Mouse (Mus musculus) CH12.LX (cell line): Measurements from ENCODE around the gene Olfr1410. TPM values are rescaled to one million over a fixed set of nuclear protein-coding genes. Genes with fewer than 3 reads are reported as not detected.

Experiments used
- DNase-seq: peaks from one replicate; pipeline ENCODE4 v3.0.0-alpha.2; 2013; ENCODE audit errors: extremely low read depth
- H3K27ac ChIP-seq: 2 replicates; pipeline ENCODE4 v1.5.1; 2012; ENCODE audit warnings: low read depth, mild to moderate bottlenecking, control low read depth, moderate library complexity; ENCODE audit not compliant: insufficient read depth
- H3K27me3 ChIP-seq: replicated peaks from 2 replicates; pipeline ENCODE3; 2012; ENCODE audit warnings: inconsistent platforms
- H3K36me3 ChIP-seq, 2 experiments: replicated peaks in 1 of 2; 2 replicates each; pipeline versions ENCODE3 to v1.6.1; 2012; ENCODE audit warnings: inconsistent platforms in 1 of 2, low read length in 1 of 2, mild to moderate bottlenecking in 1 of 2, mixed read lengths in 1 of 2, moderate library complexity in 1 of 2; ENCODE audit not compliant: control insufficient read depth in 1 of 2, insufficient read depth in 1 of 2
- H3K4me1 ChIP-seq, 2 experiments: 2 replicates each; pipeline ENCODE4 v1.6.1; 2012; ENCODE audit warnings: inconsistent platforms in 1 of 2, moderate library complexity in 1 of 2; ENCODE audit not compliant: insufficient read depth in 2 of 2, control insufficient read depth in 1 of 2
- H3K4me2 ChIP-seq: 2 replicates; pipeline ENCODE4 v1.6.1; 2012; ENCODE audit warnings: low read depth, mild to moderate bottlenecking, control low read depth; ENCODE audit not compliant: poor library complexity, insufficient read depth, severe bottlenecking
- H3K4me3 ChIP-seq, 3 experiments: fragments of 150-350 bp in 1 of 3; sonication (generic) in 1 of 3; replicated peaks in 1 of 3; 2 replicates each; pipeline versions ENCODE3 to v1.5.1; 2011 to 2012; ENCODE audit warnings: low read depth in 2 of 3, low read length in 2 of 3, mild to moderate bottlenecking in 2 of 3, moderate library complexity in 2 of 3, control low read depth in 1 of 3, improper control_type of control experiment in 1 of 3, inconsistent platforms in 1 of 3, mixed read lengths in 1 of 3; ENCODE audit not compliant: poor library complexity in 1 of 3
- H3K79me2 ChIP-seq: replicated peaks from 2 replicates; pipeline ENCODE4 v1.6.1; 2012; ENCODE audit warnings: mild to moderate bottlenecking, moderate library complexity; ENCODE audit not compliant: control insufficient read depth, poor library complexity, insufficient read depth, severe bottlenecking; ENCODE audit errors: extremely low read depth
- H3K9ac ChIP-seq: 2 replicates; pipeline ENCODE4 v1.6.1; 2012; ENCODE audit warnings: low read depth, mild to moderate bottlenecking, control low read depth, moderate library complexity; ENCODE audit not compliant: insufficient read depth
- H3K9me3 ChIP-seq: replicated peaks from 2 replicates; pipeline ENCODE3; 2012; ENCODE audit warnings: low read length, inconsistent platforms, mixed read lengths
- CHD1 ChIP-seq: IDR thresholded peaks from 2 replicates; pipeline ENCODE4 v1.6.1; 2012; ENCODE audit warnings: low read depth, low read length, improper control_type of control experiment, inconsistent platforms
- CHD2 ChIP-seq: IDR thresholded peaks from 2 replicates; pipeline ENCODE4 v1.6.1; 2011; ENCODE audit warnings: low read length, improper control_type of control experiment
- CTCF ChIP-seq, 2 experiments: IDR thresholded peaks in 1 of 2; conservative IDR thresholded peaks in 1 of 2; 2 replicates each; pipeline ENCODE4 v1.5.1; 2011 to 2012; ENCODE audit warnings: low read depth in 2 of 2, low read length in 2 of 2, improper control_type of control experiment in 1 of 2, inconsistent platforms in 1 of 2, mild to moderate bottlenecking in 1 of 2, moderate library complexity in 1 of 2
- E2F4 ChIP-seq: IDR thresholded peaks from 2 replicates; pipeline ENCODE4 v1.6.1; 2011; ENCODE audit warnings: low read depth, low read length, improper control_type of control experiment; ENCODE audit not compliant: insufficient replicate concordance
- ELF1 ChIP-seq: IDR thresholded peaks from 2 replicates; pipeline ENCODE4 v1.6.1; 2014; ENCODE audit warnings: low read depth, mild to moderate bottlenecking, inconsistent platforms, low read length, improper control_type of control experiment
- EP300 ChIP-seq: IDR thresholded peaks from 2 replicates; pipeline ENCODE4 v1.6.1; 2011; ENCODE audit warnings: low read length, improper control_type of control experiment
- JUND ChIP-seq: conservative IDR thresholded peaks from 2 replicates; pipeline ENCODE4 v1.6.1; 2011; ENCODE audit warnings: low read depth, low read length, improper control_type of control experiment
- MAX ChIP-seq: IDR thresholded peaks from 2 replicates; pipeline ENCODE4 v1.6.1; 2011; ENCODE audit warnings: low read length, improper control_type of control experiment
- MEF2A ChIP-seq: IDR thresholded peaks from 2 replicates; pipeline ENCODE4 v1.6.1; 2014; ENCODE audit warnings: low read depth, mild to moderate bottlenecking, inconsistent platforms, low read length, improper control_type of control experiment, borderline replicate concordance
- MXI1 ChIP-seq: IDR thresholded peaks from 2 replicates; pipeline ENCODE4 v1.6.1; 2011; ENCODE audit warnings: mild to moderate bottlenecking, low read depth, low read length, improper control_type of control experiment
- MYC ChIP-seq: IDR thresholded peaks from 2 replicates; pipeline ENCODE4 v1.6.1; 2011; ENCODE audit warnings: low read depth, mild to moderate bottlenecking, improper control_type of control experiment, low read length
- NRF1 ChIP-seq: IDR thresholded peaks from 2 replicates; pipeline ENCODE4 v1.6.1; 2014; ENCODE audit warnings: low read depth, mild to moderate bottlenecking, inconsistent platforms, low read length, improper control_type of control experiment, moderate library complexity
- PAX5 ChIP-seq: IDR thresholded peaks from 2 replicates; pipeline ENCODE4 v1.6.1; 2012; ENCODE audit warnings: low read length, inconsistent platforms, mixed read lengths
- POLR2A ChIP-seq: IDR thresholded peaks from 2 replicates; pipeline ENCODE4 v1.6.1; 2011; ENCODE audit warnings: low read depth, mild to moderate bottlenecking, improper control_type of control experiment, low read length
- RAD21 ChIP-seq: IDR thresholded peaks from 2 replicates; pipeline ENCODE4 v1.6.1; 2011; ENCODE audit warnings: low read depth, mild to moderate bottlenecking, low read length, improper control_type of control experiment, moderate library complexity
- RCOR1 ChIP-seq: conservative IDR thresholded peaks from 2 replicates; pipeline ENCODE4 v1.6.1; 2012; ENCODE audit warnings: low read depth, mild to moderate bottlenecking, inconsistent platforms, low read length, improper control_type of control experiment
- TCF12 ChIP-seq: IDR thresholded peaks from 2 replicates; pipeline ENCODE4 v1.6.1; 2014; ENCODE audit warnings: low read depth, mild to moderate bottlenecking, inconsistent platforms, low read length, improper control_type of control experiment
- USF1 ChIP-seq: IDR thresholded peaks from 2 replicates; pipeline ENCODE4 v1.6.1; 2014; ENCODE audit warnings: low read depth, mild to moderate bottlenecking, inconsistent platforms, low read length, improper control_type of control experiment
- USF2 ChIP-seq: conservative IDR thresholded peaks from 2 replicates; pipeline ENCODE4 v1.6.1; 2011; ENCODE audit warnings: low read depth, low read length, improper control_type of control experiment
- ZKSCAN1 ChIP-seq: IDR thresholded peaks from 2 replicates; pipeline ENCODE4 v1.6.1; 2012; ENCODE audit warnings: low read depth, inconsistent platforms, low read length, improper control_type of control experiment, borderline replicate concordance
- ZNF384 ChIP-seq: IDR thresholded peaks from 2 replicates; pipeline ENCODE4 v1.6.1; 2012; ENCODE audit warnings: low read depth, low read length, improper control_type of control experiment, inconsistent platforms
- dilution Hi-C: fragments of 300-500 bp; cut with MboI; formaldehyde crosslinking; loops from 2 replicates; pipeline ENCODE4 v1.14.3; 2020; ENCODE audit warnings: low sequenced_read_pairs; ENCODE audit not compliant: extremely low pct_unique_long_range_greater_than_20kb, extremely low pct_ligation_motif_present
- in situ Hi-C: fragments of 300-500 bp; cut with MboI; formaldehyde crosslinking; loops from 3 replicates; pipeline ENCODE4 v1.14.3; 2019; ENCODE audit warnings: low sequenced_read_pairs, low pct_ligation_motif_present, low pct_unique_long_range_greater_than_20kb, mixed read lengths
- polyA plus RNA-seq: library from polyadenylated mRNA; unstranded; fragments of >175 nt; gene quantifications from 2 replicates; pipeline ENCODE4 v1.2.1, GENCODE M21; 2012; ENCODE audit warnings: low read depth; ENCODE audit not compliant: insufficient read length
- total RNA-seq, 2 experiments: library from RNA; depleted of rRNA; stranded (reverse); fragments of 300-350 nt in 1 of 2; fragments of >200 nt in 1 of 2; gene quantifications; 2 replicates each; pipeline ENCODE4 v1.2.3; 2012 to 2014

Gene Olfr1410
- total and polyA plus RNA-seq, 3 experiments, result 0.08 TPM; not detected in 2

DNA sequence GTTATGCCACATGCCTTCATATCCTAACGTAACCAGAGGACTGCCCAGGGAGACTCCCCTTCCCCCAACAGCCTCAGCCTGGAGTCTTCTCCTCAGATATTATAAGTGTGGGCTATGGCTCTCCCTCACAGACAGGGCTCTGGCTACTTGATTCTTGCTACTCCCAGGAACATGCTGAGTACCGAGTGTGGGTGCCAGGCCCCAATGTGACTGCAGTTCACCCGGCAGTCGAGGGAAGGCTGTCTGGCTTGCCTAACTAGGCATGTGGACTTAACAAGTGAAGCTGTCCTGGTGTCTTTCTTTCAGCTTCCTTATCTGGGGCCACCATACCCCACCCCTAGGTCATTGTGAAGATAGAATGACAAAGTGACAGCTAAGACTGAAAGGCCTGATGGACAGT is 38.1 kb downstream of the Olfr1410 start:
- DNase-seq, result no peak

DNA sequence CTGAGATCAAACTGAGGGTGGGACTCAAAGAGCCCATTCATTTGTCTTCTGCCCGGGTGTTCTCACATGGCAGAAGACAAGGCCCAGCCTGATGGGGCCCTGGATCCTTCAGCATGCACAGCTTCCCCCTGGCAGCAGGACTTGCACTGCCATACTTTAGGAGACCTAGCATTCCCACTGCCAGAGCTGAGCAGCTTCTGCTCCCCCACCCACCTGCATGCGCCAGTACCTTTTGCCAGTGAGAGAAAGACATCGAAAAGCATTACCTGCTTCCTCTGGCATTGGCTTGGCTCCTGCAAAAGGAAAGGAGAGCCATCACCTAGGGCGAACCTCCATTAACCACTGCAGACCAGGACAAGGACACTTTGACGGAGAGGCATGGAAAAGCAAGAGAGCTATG is 39.3 kb downstream of the Olfr1410 start:
- no peak overlapping the region for H3K9ac ChIP-seq
- peaks cover 13 to 27% of the 10 kb centered on the region in 2 experiments for H3K4me1 ChIP-seq
- no peak for DNase-seq
- H3K9me3 ChIP-seq, result no peaks in the 10 kb centered on the region
- no peak overlapping the region for H3K4me2 ChIP-seq
- peaks cover 15% of the 10 kb centered on the region for H3K79me2 ChIP-seq
- H3K27ac ChIP-seq, result no peak overlapping the region
- peaks cover 41% of the 10 kb centered on the region for H3K27me3 ChIP-seq
- TF ChIP-seq MXI1 (no peak), EP300 (no peak), POLR2A (no peak), MAX (no peak), ZNF384 (no peak), CTCF (conservative IDR thresholded peaks at IDR 0.05 in 1 of 2, IDR thresholded peaks at IDR 0.05 in 1 of 2; ENCODE audit: low read depth in 2 of 2, low read length in 2 of 2) (no peak), E2F4 (no peak), TCF12 (no peak), ZKSCAN1 (no peak), CHD1 (no peak)
- in situ Hi-C loops, result no loop called here
- H3K4me3 ChIP-seq, result no peak overlapping the region
- peaks cover 0 to 4% of the 10 kb centered on the region in 2 experiments for H3K36me3 ChIP-seq
- dilution Hi-C loops, result no loop called here

More for the DNA sequence above, 38.1 kb downstream of the Olfr1410 start:
- Histone ChIP-seq H3K79me2 (peaks cover 18% of the 10 kb centered on the region), H3K4me1 (peaks cover 13 to 32% of the 10 kb centered on the region in 2 experiments), H3K4me3 (no peak overlapping the region), H3K27ac (no peak overlapping the region), H3K4me2 (no peak overlapping the region), H3K9ac (no peak overlapping the region), H3K9me3 (no peaks in the 10 kb centered on the region), H3K36me3 (peaks cover 9 to 16% of the 10 kb centered on the region in 2 experiments), H3K27me3 (peaks cover 32% of the 10 kb centered on the region)
- in situ Hi-C loops (no loop called here), dilution Hi-C loops (no loop called here)
- TF ChIP-seq CHD2, result no peak
- no peak for TF ChIP-seq ELF1

DNA sequence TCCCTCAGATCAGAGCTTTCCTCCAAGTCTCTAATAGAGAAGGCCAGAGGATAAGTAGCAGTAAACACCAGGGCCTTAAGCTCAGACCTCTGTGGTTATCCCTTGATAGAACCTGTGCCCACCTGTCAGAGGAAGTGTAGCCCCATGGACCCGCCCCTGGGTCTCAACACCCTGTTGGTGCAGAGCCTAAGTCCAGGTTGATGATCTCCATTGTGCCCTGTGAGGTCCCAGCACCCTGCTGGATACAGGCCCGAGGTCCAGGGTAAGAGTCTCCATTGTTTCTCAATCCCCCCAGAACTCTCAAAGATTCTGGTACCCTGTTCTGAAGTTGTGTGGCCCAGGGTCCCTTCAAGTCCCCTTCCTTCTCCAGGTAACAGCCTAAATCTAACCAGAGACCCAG is 40.5 kb downstream of the Olfr1410 start:
- H3K27me3 ChIP-seq, result peaks cover 53% of the 10 kb centered on the region
- H3K4me2 ChIP-seq, result no peak overlapping the region
- dilution Hi-C loops (no loop called here), in situ Hi-C loops (no loop called here)
- H3K27ac ChIP-seq, result no peak overlapping the region
- H3K4me3 ChIP-seq, result no peak overlapping the region
- TF ChIP-seq USF1, result no peak
- TF ChIP-seq ZNF384, result no peak
- TF ChIP-seq RAD21, result no peak
- TF ChIP-seq PAX5, result no peak
- no peak for TF ChIP-seq MXI1
- no peak for TF ChIP-seq CHD1
- TF ChIP-seq CHD2, result no peak
- TF ChIP-seq NRF1, result no peak
- TF ChIP-seq MEF2A, result no peak
- TF ChIP-seq RCOR1, result no peak
- TF ChIP-seq MYC, result no peak
- TF ChIP-seq MAX, result no peak
- TF ChIP-seq TCF12, result no peak
- no peak for TF ChIP-seq JUND
- TF ChIP-seq USF2, result no peak
- peaks cover 5% of the 10 kb centered on the region for H3K79me2 ChIP-seq
- H3K9ac ChIP-seq, result no peak overlapping the region
- no peaks in the 10 kb centered on the region for H3K36me3 ChIP-seq
- no peak for DNase-seq
- H3K4me1 ChIP-seq, result peaks cover 5 to 15% of the 10 kb centered on the region in 2 experiments; a peak in 3 of 4 replicates
- H3K9me3 ChIP-seq, result no peaks in the 10 kb centered on the region
